ENCODE assay signal across 19 mouse cellular contexts in genomic region chr1:171424638-171425037, GRCm38 (mm10). TPM values are rescaled to one million over a fixed set of nuclear protein-coding genes. Genes with fewer than 3 reads are reported as not detected.
DNase-seq lines count a peak whose midpoint lies in the region; ATAC-seq and TF ChIP-seq lines count a peak whose summit lies in the region.
"Had no signal": no experiment of that assay in that cellular context is flagged by ENCODE, and none has a peak within 500 bp of the region (broad histone marks: within the 10 kb centered on the region; RNA-seq: fewer than 3 reads in every experiment).

No protein-coding gene starts in this region.

- H3K9me3 ChIP-seq in heart, embryonic 11.5 days (replicated peaks; ENCODE audit: control insufficient read depth, low read length), result no peaks in the 10 kb centered on the region
- no peaks in the 10 kb centered on the region for H3K9me3 ChIP-seq in lung, embryonic 14.5 days (ENCODE audit: low read depth, low read length)
- no peaks in the 10 kb centered on the region for H3K9me3 ChIP-seq in liver, embryonic 15.5 days (replicated peaks)
- H3K9me3 ChIP-seq: limb, embryonic 13.5 days; neural tube, embryonic 13.5 days had no signal

- H3K9ac ChIP-seq in heart, embryonic 11.5 days (ENCODE audit: low read depth, low read length), result no peak overlapping the region
- H3K9ac ChIP-seq in lung, embryonic 14.5 days, result no peak overlapping the region
- H3K9ac ChIP-seq in liver, embryonic 15.5 days, result no peak overlapping the region
- H3K9ac ChIP-seq: embryonic facial prominence, embryonic 15.5 days; forebrain, postnatal 0 days; hindbrain, embryonic 14.5 days; limb, embryonic 13.5 days; neural tube, embryonic 13.5 days had no signal

- 33% methylated on average over 5 of the region's 5 CpGs for WGBS in heart, embryonic 11.5 days (ENCODE audit: insufficient replicate concordance)
- 42% methylated on average over 5 of the region's 5 CpGs for WGBS in lung, embryonic 14.5 days
- WGBS in liver, embryonic 15.5 days (ENCODE audit: insufficient replicate concordance), result 51% methylated on average over 5 of the region's 5 CpGs

- H3K4me1 ChIP-seq in heart, embryonic 11.5 days (ENCODE audit: control insufficient read depth, insufficient read depth, low read length), result peaks cover 9% of the 10 kb centered on the region
- H3K4me1 ChIP-seq in lung, embryonic 14.5 days (ENCODE audit: insufficient read depth), result 0 out of 2 replicates have a peak, but pooled peaks cover 5% of the 10 kb centered on the region
- H3K4me1 ChIP-seq in liver, embryonic 15.5 days (replicated peaks), result peaks cover 8% of the 10 kb centered on the region; the same call in 1 of the 2 replicates
- H3K4me1 ChIP-seq: embryonic facial prominence, embryonic 15.5 days; limb, embryonic 13.5 days; neural tube, embryonic 13.5 days had no signal

- no peak for ATAC-seq in heart, embryonic 11.5 days (replicated peaks; ENCODE audit: insufficient number of reproducible peaks, low FRiP score, low TSS enrichment)
- no peak for ATAC-seq in lung, embryonic 14.5 days (ENCODE audit: insufficient read depth)
- ATAC-seq in liver, embryonic 15.5 days (ENCODE audit: insufficient read depth), result 0 out of 2 replicates have a peak, but pooled peaks have one; percentile 35
- ATAC-seq: forebrain, postnatal 0 days had no signal

- peaks cover 5% of the 10 kb centered on the region for H3K36me3 ChIP-seq in heart, embryonic 11.5 days (ENCODE audit: control insufficient read depth, insufficient read depth, low read length)
- H3K36me3 ChIP-seq in lung, embryonic 14.5 days (ENCODE audit: insufficient read depth), result peaks cover 13% of the 10 kb centered on the region
- peaks cover 9% of the 10 kb centered on the region; the same call in 1 of the 2 replicates for H3K36me3 ChIP-seq in liver, embryonic 15.5 days (replicated peaks)

- no peak for TF ChIP-seq CTCF in lung, embryonic 14.5 days (IDR thresholded peaks at IDR 0.05; ENCODE audit: low read depth)

- H3K4me2 ChIP-seq in heart, embryonic 11.5 days, result peak overlapping the region; percentile 23
- no peak overlapping the region for H3K4me2 ChIP-seq in lung, embryonic 14.5 days
- peak overlapping the region; percentile 19 for H3K4me2 ChIP-seq in liver, embryonic 15.5 days
- H3K4me2 ChIP-seq: embryonic facial prominence, embryonic 15.5 days; hindbrain, embryonic 14.5 days; limb, embryonic 13.5 days; neural tube, embryonic 13.5 days had no signal

- no peaks in the 10 kb centered on the region for H3K27me3 ChIP-seq in heart, embryonic 11.5 days (ENCODE audit: control insufficient read depth, insufficient read depth, low read length)
- no peaks in the 10 kb centered on the region for H3K27me3 ChIP-seq in lung, embryonic 14.5 days (ENCODE audit: insufficient read depth, low read length)
- H3K27me3 ChIP-seq in liver, embryonic 15.5 days, result no peaks in the 10 kb centered on the region
- H3K27me3 ChIP-seq: CH12.LX; embryonic facial prominence, embryonic 15.5 days; limb, embryonic 13.5 days; neural tube, embryonic 13.5 days had no signal

- peak overlapping the region; percentile 38; the same call in 1 of the 2 replicates for H3K27ac ChIP-seq in heart, embryonic 11.5 days (ENCODE audit: low read depth, low read length)
- no peak overlapping the region for H3K27ac ChIP-seq in lung, embryonic 14.5 days (ENCODE audit: low read depth)
- no peak overlapping the region for H3K27ac ChIP-seq in liver, embryonic 15.5 days (replicated peaks)
- H3K27ac ChIP-seq: embryonic facial prominence, embryonic 15.5 days; hindbrain, embryonic 14.5 days; kidney, postnatal 0 days; limb, embryonic 13.5 days; neural tube, embryonic 13.5 days had no signal

- DNase-seq in heart, adult 9 months (ENCODE audit: low spot score in 2 of 2), result no peak
- peak; percentile 19 for DNase-seq in lung, embryonic 14.5 days
- no peak for DNase-seq in lung, adult 18-20 months
- DNase-seq in cerebellum, adult 11 months, result no peak
- DNase-seq in gastrocnemius, adult 8-10 months (ENCODE audit: low spot score in 2 of 2), result no peak
- DNase-seq: cerebellum, adult 11-12 months; cerebellum, postnatal 36 days; forebrain, postnatal 0 days; kidney, adult 11 months; midbrain, embryonic 14.5 days; thymus, postnatal 36 days had no signal

- H3K4me3 ChIP-seq in heart, embryonic 11.5 days (ENCODE audit: low read depth, low read length), result no peak overlapping the region
- no peak overlapping the region for H3K4me3 ChIP-seq in lung, embryonic 14.5 days (ENCODE audit: low read depth, low read length)
- 0 out of 2 replicates have a peak overlapping the region, but pooled peaks have one; percentile 5 for H3K4me3 ChIP-seq in liver, embryonic 15.5 days (replicated peaks)
- H3K4me3 ChIP-seq: embryonic facial prominence, embryonic 15.5 days; limb, embryonic 13.5 days; neural tube, embryonic 13.5 days had no signal

RNA-seq across cellular contexts. Expression of gene Tstd1, which starts 6.0 kb away (rescaled TPM):
- polyA plus RNA-seq in heart, embryonic 11.5 days (2014; fragmentation: Nextera tagmentation; extraction: Ambion mirVana), result 0.45 and 1.7 TPM in 2 replicates
- 2.0 and 3.4 TPM in 2 replicates for polyA plus RNA-seq in lung, embryonic 14.5 days (2014; fragmentation: Nextera tagmentation; extraction: Ambion mirVana)
- 2.1 and 2.5 TPM in 2 replicates for polyA plus RNA-seq in liver, embryonic 15.5 days (2015; fragmentation: Nextera tagmentation; extraction: Ambion mirVana)
- under 1 TPM in 2 of 4 experiments, not detected in 2; 0.51 to 0.58 TPM for total RNA-seq in gastrocnemius, adult 8-10 months (2022)

RNA-seq across cellular contexts. Expression of gene F11r, which starts 12.7 kb away (rescaled TPM):
- 64.1 and 65.7 TPM in 2 replicates for polyA plus RNA-seq in heart, embryonic 11.5 days (2014; fragmentation: Nextera tagmentation; extraction: Ambion mirVana)
- polyA plus RNA-seq in lung, embryonic 14.5 days (2014; fragmentation: Nextera tagmentation; extraction: Ambion mirVana), result 83.6 and 91.3 TPM in 2 replicates
- polyA plus RNA-seq in liver, embryonic 15.5 days (2015; fragmentation: Nextera tagmentation; extraction: Ambion mirVana), result 29.7 and 32.8 TPM in 2 replicates
- 1 to 10 TPM; 3.6 to 5.9 (median 4.2) TPM for total RNA-seq in gastrocnemius, adult 8-10 months (2022)

RNA-seq across cellular contexts. Expression of gene Usf1, which starts 13.5 kb away (rescaled TPM):
- 53.3 and 68.2 TPM in 2 replicates for polyA plus RNA-seq in heart, embryonic 11.5 days (2014; fragmentation: Nextera tagmentation; extraction: Ambion mirVana)
- 81.0 and 81.9 TPM in 2 replicates for polyA plus RNA-seq in lung, embryonic 14.5 days (2014; fragmentation: Nextera tagmentation; extraction: Ambion mirVana)
- polyA plus RNA-seq in liver, embryonic 15.5 days (2015; fragmentation: Nextera tagmentation; extraction: Ambion mirVana), result 18.6 and 21.3 TPM in 2 replicates
- 10 to 100 TPM; 29.3 to 35.5 (median 33.0) TPM for total RNA-seq in gastrocnemius, adult 8-10 months (2022)

RNA-seq across cellular contexts. Expression of gene Arhgap30, which starts 35.9 kb away (rescaled TPM):
- polyA plus RNA-seq in heart, embryonic 11.5 days (2014; fragmentation: Nextera tagmentation; extraction: Ambion mirVana), result 0.18 and 0.44 TPM in 2 replicates
- polyA plus RNA-seq in lung, embryonic 14.5 days (2014; fragmentation: Nextera tagmentation; extraction: Ambion mirVana), result 0.91 and 1.6 TPM in 2 replicates
- polyA plus RNA-seq in liver, embryonic 15.5 days (2015; fragmentation: Nextera tagmentation; extraction: Ambion mirVana), result 5.0 and 5.3 TPM in 2 replicates
- total RNA-seq in gastrocnemius, adult 8-10 months (2022), result under 1 TPM; 0.34 to 0.63 (median 0.44) TPM

RNA-seq across cellular contexts. Expression of gene Nectin4, which starts 54.7 kb away (rescaled TPM):
- polyA plus RNA-seq in heart, embryonic 11.5 days (2014; fragmentation: Nextera tagmentation; extraction: Ambion mirVana), result 0.08 and 0.20 TPM in 2 replicates
- 2.3 and 2.4 TPM in 2 replicates for polyA plus RNA-seq in lung, embryonic 14.5 days (2014; fragmentation: Nextera tagmentation; extraction: Ambion mirVana)
- 0.07 and 0.18 TPM in 2 replicates for polyA plus RNA-seq in liver, embryonic 15.5 days (2015; fragmentation: Nextera tagmentation; extraction: Ambion mirVana)
- total RNA-seq in gastrocnemius, adult 8-10 months (2022), result not detected
